ENCODE assay signal across 21 mouse cellular contexts in the genomic region with DNA sequence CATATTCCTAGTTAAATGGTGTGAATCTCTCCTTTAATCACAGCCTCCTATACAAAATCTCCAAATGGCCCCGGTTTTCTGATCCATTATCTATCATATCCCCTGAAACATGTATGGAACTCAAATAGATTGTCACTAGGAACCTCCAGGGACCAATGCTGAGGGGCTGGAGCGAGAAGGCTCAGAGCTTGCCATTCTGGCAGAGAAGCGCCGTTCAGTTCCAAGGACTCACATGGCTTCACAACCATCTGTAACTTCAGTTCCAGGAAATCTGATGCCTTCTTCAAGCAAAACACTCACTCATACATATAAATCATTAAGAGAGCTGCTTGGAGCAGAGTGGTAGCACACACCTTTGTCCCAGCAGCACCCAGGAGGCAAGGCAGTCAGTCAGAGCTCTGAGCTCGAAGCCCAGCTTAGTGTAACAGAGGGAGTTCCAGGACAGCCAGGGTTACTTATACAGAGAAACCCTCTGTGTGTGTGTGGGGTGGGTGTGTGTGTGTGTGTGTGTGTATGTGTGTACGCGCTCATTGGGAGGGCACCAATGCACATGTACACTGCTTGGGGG. TPM values are rescaled to one million over a fixed set of nuclear protein-coding genes. Genes with fewer than 3 reads are reported as not detected.
DNase-seq lines count a peak whose midpoint lies in the region; ATAC-seq and TF ChIP-seq lines count a peak whose summit lies in the region.
"Had no signal": no experiment of that assay in that cellular context is flagged by ENCODE, and none has a peak within 500 bp of the region (broad histone marks: within the 10 kb centered on the region; RNA-seq: fewer than 3 reads in every experiment).

No protein-coding gene starts in this region.

- no peak for TF ChIP-seq EP300 in ES-Bruce4 (IDR thresholded peaks at IDR 0.05; ENCODE audit: insufficient read depth, low read depth, low read length)

- H3K4me1 ChIP-seq in hindbrain, postnatal 0 days (ENCODE audit: insufficient read depth, low read length): no peaks in the 10 kb centered on the region
- no peaks in the 10 kb centered on the region; the same call in 1 of the 2 replicates for H3K4me1 ChIP-seq in hindbrain, embryonic 16.5 days (ENCODE audit: control insufficient read depth, insufficient read depth, low read depth, low read length)
- peaks cover 6% of the 10 kb centered on the region for H3K4me1 ChIP-seq in ES-Bruce4 (ENCODE audit: control insufficient read depth, insufficient read depth, low read length)
- peaks cover 7% of the 10 kb centered on the region for H3K4me1 ChIP-seq in kidney, postnatal 0 days (replicated peaks; ENCODE audit: insufficient read depth, low read length)

- DNase-seq in embryo, embryonic 10 days (ENCODE audit: low spot score): peak; percentile 30
- no peak for DNase-seq in embryo, embryonic 10.5 days (ENCODE audit: low spot score)
- peak; percentile 35 for DNase-seq in hindbrain, postnatal 0 days (ENCODE audit: low spot score)
- peak; percentile 73 for DNase-seq in kidney, postnatal 0 days (ENCODE audit: low spot score)
- no peak for DNase-seq in frontal cortex, postnatal 36 days (ENCODE audit: low spot score in 2 of 2)
- DNase-seq in spleen, postnatal 36 days (ENCODE audit: low spot score in 2 of 2): no peak
- DNase-seq: cerebellum, adult 18-20 months; embryo, embryonic 11 days; heart, postnatal 10 days; liver; right cerebral cortex, postnatal 25 days; thymus, adult 18-20 months had no signal

- H3K4me2 ChIP-seq in hindbrain, postnatal 0 days (ENCODE audit: low read depth, low read length): no peak overlapping the region
- no peak overlapping the region for H3K4me2 ChIP-seq in hindbrain, embryonic 16.5 days (ENCODE audit: low read length)
- no peak overlapping the region for H3K4me2 ChIP-seq in kidney, postnatal 0 days (ENCODE audit: low read length)
- H3K4me2 ChIP-seq: neural tube, embryonic 13.5 days had no signal

- no peak overlapping the region for H3K9ac ChIP-seq in hindbrain, postnatal 0 days (replicated peaks; ENCODE audit: low read length)
- no peak overlapping the region for H3K9ac ChIP-seq in hindbrain, embryonic 16.5 days (ENCODE audit: low read depth, low read length)
- H3K9ac ChIP-seq in ES-Bruce4 (ENCODE audit: low read depth, poor library complexity, severe bottlenecking): no peak overlapping the region
- H3K9ac ChIP-seq in kidney, postnatal 0 days (ENCODE audit: low read depth, low read length): no peak overlapping the region
- H3K9ac ChIP-seq: neural tube, embryonic 13.5 days had no signal

- no peaks in the 10 kb centered on the region for H3K36me3 ChIP-seq in hindbrain, postnatal 0 days (ENCODE audit: insufficient read depth, low read length)
- H3K36me3 ChIP-seq in hindbrain, embryonic 16.5 days (ENCODE audit: control insufficient read depth, insufficient read depth, low read length): no peaks in the 10 kb centered on the region
- peaks cover 7% of the 10 kb centered on the region for H3K36me3 ChIP-seq in ES-Bruce4 (ENCODE audit: control insufficient read depth, insufficient read depth, low read length, poor library complexity, severe bottlenecking)
- H3K36me3 ChIP-seq in kidney, postnatal 0 days (ENCODE audit: insufficient read depth, low read length): no peaks in the 10 kb centered on the region
- H3K36me3 ChIP-seq: neural tube, embryonic 13.5 days had no signal

- H3K27me3 ChIP-seq in hindbrain, postnatal 0 days (ENCODE audit: insufficient read depth, low read length): no peaks in the 10 kb centered on the region
- no peaks in the 10 kb centered on the region for H3K27me3 ChIP-seq in hindbrain, embryonic 16.5 days (replicated peaks; ENCODE audit: control insufficient read depth, insufficient read depth, low read length)
- no peaks in the 10 kb centered on the region for H3K27me3 ChIP-seq in ES-Bruce4 (ENCODE audit: control insufficient read depth, insufficient read depth, low read length, poor library complexity, severe bottlenecking)
- H3K27me3 ChIP-seq in kidney, postnatal 0 days (ENCODE audit: insufficient read depth, low read length): no peaks in the 10 kb centered on the region
- H3K27me3 ChIP-seq: neural tube, embryonic 13.5 days had no signal

- no peak for TF ChIP-seq CTCF in hindbrain, postnatal 0 days (IDR thresholded peaks at IDR 0.05; ENCODE audit: low read depth)
- no peak for TF ChIP-seq CTCF in ES-Bruce4 (IDR thresholded peaks at IDR 0.05; ENCODE audit: low read depth, low read length)
- no peak for TF ChIP-seq CTCF in kidney, postnatal 0 days (IDR thresholded peaks at IDR 0.05; ENCODE audit: low read depth)

- WGBS in hindbrain, postnatal 0 days: 66% methylated on average over 7 of the region's 7 CpGs
- WGBS in hindbrain, embryonic 16.5 days: 59% methylated on average over 7 of the region's 7 CpGs
- WGBS in kidney, postnatal 0 days: 52% methylated on average over 7 of the region's 7 CpGs

- no peak overlapping the region for H3K4me3 ChIP-seq in hindbrain, postnatal 0 days (ENCODE audit: low read length)
- H3K4me3 ChIP-seq in hindbrain, embryonic 16.5 days (ENCODE audit: low read length): no peak overlapping the region
- H3K4me3 ChIP-seq in ES-Bruce4 (ENCODE audit: low read depth, low read length): no peak overlapping the region
- H3K4me3 ChIP-seq in kidney, postnatal 0 days (replicated peaks; ENCODE audit: low read depth, low read length): no peak overlapping the region
- H3K4me3 ChIP-seq: left cerebral cortex, adult 2 months; neural tube, embryonic 13.5 days had no signal

- no peaks in the 10 kb centered on the region for H3K9me3 ChIP-seq in hindbrain, postnatal 0 days (ENCODE audit: low read length)
- no peaks in the 10 kb centered on the region for H3K9me3 ChIP-seq in hindbrain, embryonic 16.5 days (ENCODE audit: control insufficient read depth, low read length)
- H3K9me3 ChIP-seq in ES-Bruce4 (replicated peaks; ENCODE audit: control insufficient read depth, insufficient read depth, low read length, poor library complexity, severe bottlenecking): no peaks in the 10 kb centered on the region
- H3K9me3 ChIP-seq in kidney, postnatal 0 days (replicated peaks; ENCODE audit: low read length): no peaks in the 10 kb centered on the region
- H3K9me3 ChIP-seq: neural tube, embryonic 13.5 days had no signal

- no peak for ATAC-seq in hindbrain, postnatal 0 days
- no peak for ATAC-seq in hindbrain, embryonic 16.5 days
- peak; percentile 55; the same call in 1 of the 2 replicates for ATAC-seq in kidney, postnatal 0 days (replicated peaks; ENCODE audit: low FRiP score, low read depth)

- no peak for TF ChIP-seq POLR2A in ES-Bruce4 (IDR thresholded peaks at IDR 0.05; ENCODE audit: insufficient read depth, low read length)

- no peak overlapping the region for H3K27ac ChIP-seq in hindbrain, postnatal 0 days
- H3K27ac ChIP-seq in hindbrain, embryonic 16.5 days (ENCODE audit: low read depth, low read length): no peak overlapping the region
- H3K27ac ChIP-seq in ES-Bruce4 (ENCODE audit: insufficient read depth, low read length): peak overlapping the region; percentile 39; the same call in 1 of the 2 replicates
- no peak overlapping the region for H3K27ac ChIP-seq in kidney, postnatal 0 days
- H3K27ac ChIP-seq: left cerebral cortex, adult 2 months; neural tube, embryonic 13.5 days had no signal

RNA-seq across cellular contexts. Expression of a gene that starts 23.6 kb away (rescaled TPM):
- not detected in 2 replicates for total RNA-seq in hindbrain, postnatal 0 days (2014; rRNA removed)
- polyA plus RNA-seq in hindbrain, postnatal 0 days (2015; fragmentation: Nextera tagmentation; extraction: Ambion mirVana): not detected in 2 replicates
- polyA plus RNA-seq in hindbrain, embryonic 16.5 days (2015; fragmentation: Nextera tagmentation; extraction: Ambion mirVana): not detected in 2 replicates
- polyA plus RNA-seq in ES-Bruce4 (2011; ENCODE audit: insufficient read depth, insufficient read length, low read depth, missing spikeins): not detected in 2 replicates
- polyA plus RNA-seq in kidney, postnatal 0 days (2015; fragmentation: Nextera tagmentation; extraction: Ambion mirVana): 0.16 TPM in 1 of 2 replicates, not detected in the other
- total RNA-seq: adrenal gland, adult 18-20 months; heart, adult 8-10 months; heart, postnatal 10 days; left cerebral cortex, adult 2 months; megakaryocyte progenitor cell, adult 5-6 weeks had no signal
- polyA plus RNA-seq: brain, embryonic 14.5 days; large intestine, adult 2 months; neural tube, embryonic 13.5 days had no signal

RNA-seq across cellular contexts. Expression of a gene that starts 25.1 kb away (rescaled TPM):
- 0.10 and 0.25 TPM in 2 replicates for total RNA-seq in hindbrain, postnatal 0 days (2014; rRNA removed)
- 0.20 and 0.24 TPM in 2 replicates for polyA plus RNA-seq in hindbrain, postnatal 0 days (2015; fragmentation: Nextera tagmentation; extraction: Ambion mirVana)
- 0.14 and 0.24 TPM in 2 replicates for polyA plus RNA-seq in hindbrain, embryonic 16.5 days (2015; fragmentation: Nextera tagmentation; extraction: Ambion mirVana)
- polyA plus RNA-seq in ES-Bruce4 (2011; ENCODE audit: insufficient read depth, insufficient read length, low read depth, missing spikeins): 120 and 122 TPM in 2 replicates
- polyA plus RNA-seq in kidney, postnatal 0 days (2015; fragmentation: Nextera tagmentation; extraction: Ambion mirVana): 0.43 and 0.46 TPM in 2 replicates
- total RNA-seq: adrenal gland, adult 18-20 months; heart, adult 8-10 months; heart, postnatal 10 days had no signal
- polyA plus RNA-seq: large intestine, adult 2 months had no signal

RNA-seq across cellular contexts. Expression of a gene that starts 34.4 kb away (rescaled TPM):
- total RNA-seq in hindbrain, postnatal 0 days (2014; rRNA removed): not detected in 2 replicates
- not detected in 2 replicates for polyA plus RNA-seq in hindbrain, postnatal 0 days (2015; fragmentation: Nextera tagmentation; extraction: Ambion mirVana)
- polyA plus RNA-seq in hindbrain, embryonic 16.5 days (2015; fragmentation: Nextera tagmentation; extraction: Ambion mirVana): not detected in 2 replicates
- 0.57 and 1.4 TPM in 2 replicates for polyA plus RNA-seq in ES-Bruce4 (2011; ENCODE audit: insufficient read depth, insufficient read length, low read depth, missing spikeins)
- polyA plus RNA-seq in kidney, postnatal 0 days (2015; fragmentation: Nextera tagmentation; extraction: Ambion mirVana): 0.19 and 0.84 TPM in 2 replicates
- total RNA-seq: adrenal gland, adult 18-20 months; heart, adult 8-10 months; left cerebral cortex, adult 2 months; megakaryocyte progenitor cell, adult 5-6 weeks had no signal
- polyA plus RNA-seq: brain, embryonic 14.5 days; neural tube, embryonic 13.5 days had no signal

Comparison
In these comparisons a context has a peak if more than half of its experiments do, and no peak if none do; other contexts are left out.
1. DNase-seq: peak in embryo, embryonic 10 days (single experiment), hindbrain, postnatal 0 days (single experiment) and kidney, postnatal 0 days (single experiment); none in embryo, embryonic 10.5 days (single experiment), frontal cortex, postnatal 36 days (0 of 2) and spleen, postnatal 36 days (0 of 2).
2. RNA of a gene that starts 25.1 kb away (polyA plus RNA-seq): 120 to 122 TPM in ES-Bruce4; 0.43 to 0.46 TPM in kidney, postnatal 0 days, 0.20 to 0.24 TPM in hindbrain, postnatal 0 days and 0.14 to 0.24 TPM in hindbrain, embryonic 16.5 days; every median in the first group is over 10 times any median in the second.